Mouse (Mus musculus): ENCODE results near the gene Scn1b. TPM values are rescaled to one million over a fixed set of nuclear protein-coding genes. Genes with fewer than 3 reads are reported as not detected.

Scn1b gene
- total and polyA plus RNA-seq, 3 experiments, result 0.30 TPM; not detected in 2

DNA sequence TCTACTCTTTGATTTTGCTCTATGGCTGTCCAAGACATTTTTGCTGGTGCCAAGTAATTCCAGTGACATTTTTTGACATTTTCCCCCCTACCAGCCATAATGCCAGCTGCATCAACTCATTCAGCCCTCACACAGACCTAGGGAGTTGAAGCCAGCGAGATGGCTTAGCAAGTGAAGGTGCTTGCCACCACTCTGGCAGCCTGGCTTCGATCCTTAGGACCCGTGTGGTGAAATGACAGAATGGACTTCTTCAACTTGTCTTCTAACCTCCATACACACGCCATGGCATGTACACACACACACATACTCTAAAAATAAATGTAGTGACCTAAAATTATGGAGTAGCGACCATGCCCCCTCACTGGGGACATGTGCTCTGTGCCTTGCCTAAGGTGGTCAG is 2.4 kb downstream of the Scn1b start:
- DNase-seq (ENCODE audit: extremely low read depth), result no peak
- Histone ChIP-seq H3K4me1 (ENCODE audit: control insufficient read depth in 1 of 2, insufficient read depth in 2 of 2) (peaks cover 4 to 16% of the 10 kb centered on the region in 2 experiments; a peak in 3 of 4 replicates), H3K79me2 (replicated peaks; ENCODE audit: control insufficient read depth, extremely low read depth, insufficient read depth, poor library complexity, severe bottlenecking) (no peaks in the 10 kb centered on the region), H3K27me3 (replicated peaks) (no peaks in the 10 kb centered on the region), H3K9ac (ENCODE audit: insufficient read depth, low read depth) (no peak overlapping the region), H3K4me3 (replicated peaks in 1 of 3; ENCODE audit: low read depth in 2 of 3, low read length in 2 of 3, poor library complexity in 1 of 3) (no peak overlapping the region), H3K36me3 (replicated peaks in 1 of 2; ENCODE audit: control insufficient read depth in 1 of 2, insufficient read depth in 1 of 2, low read length in 1 of 2) (peaks cover 13 to 22% of the 10 kb centered on the region in 2 experiments), H3K27ac (ENCODE audit: insufficient read depth, low read depth) (no peak overlapping the region), H3K9me3 (replicated peaks; ENCODE audit: low read length) (peaks cover 6% of the 10 kb centered on the region), H3K4me2 (ENCODE audit: insufficient read depth, low read depth, poor library complexity, severe bottlenecking) (no peak overlapping the region)
- in situ Hi-C loops (cut with MboI; ENCODE audit: low pct_ligation_motif_present, low pct_unique_long_range_greater_than_20kb, low sequenced_read_pairs) (no loop called here), dilution Hi-C loops (cut with MboI; ENCODE audit: extremely low pct_ligation_motif_present, extremely low pct_unique_long_range_greater_than_20kb, low sequenced_read_pairs) (no loop called here)
- peak; percentile 62; the same call in 1 of the 2 replicates for TF ChIP-seq ZNF384 (IDR thresholded peaks at IDR 0.05; ENCODE audit: low read depth, low read length)
- TF ChIP-seq MAX (IDR thresholded peaks at IDR 0.05; ENCODE audit: low read length), result no peak

DNA sequence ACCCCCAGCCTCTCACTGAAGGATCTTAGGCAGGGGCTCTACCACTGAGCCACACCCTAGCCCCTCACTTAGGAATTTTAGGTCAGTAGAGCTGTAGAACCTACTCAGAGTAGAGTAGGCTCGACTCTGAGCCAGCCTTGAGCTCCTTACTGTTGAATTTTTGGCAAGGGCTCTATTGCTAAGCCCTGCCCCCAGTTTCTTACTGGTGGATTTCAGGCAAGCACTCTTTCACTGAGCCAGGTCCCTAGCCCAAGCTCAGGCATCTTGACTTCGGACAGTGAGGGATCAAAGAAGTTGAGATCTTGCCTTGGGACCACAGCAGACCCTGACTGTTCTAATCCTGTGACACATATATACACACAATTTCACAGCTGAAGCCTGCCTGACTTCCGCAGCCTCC is 3.1 kb downstream of the Scn1b start:
- Histone ChIP-seq H3K9ac (ENCODE audit: insufficient read depth, low read depth) (no peak overlapping the region), H3K27me3 (replicated peaks) (no peaks in the 10 kb centered on the region), H3K4me1 (ENCODE audit: control insufficient read depth in 1 of 2, insufficient read depth in 2 of 2) (peaks cover 4 to 16% of the 10 kb centered on the region in 2 experiments; a peak in 3 of 4 replicates), H3K9me3 (replicated peaks; ENCODE audit: low read length) (peaks cover 6% of the 10 kb centered on the region), H3K27ac (ENCODE audit: insufficient read depth, low read depth) (no peak overlapping the region), H3K36me3 (replicated peaks in 1 of 2; ENCODE audit: control insufficient read depth in 1 of 2, insufficient read depth in 1 of 2, low read length in 1 of 2) (peaks cover 8 to 15% of the 10 kb centered on the region in 2 experiments), H3K79me2 (replicated peaks; ENCODE audit: control insufficient read depth, extremely low read depth, insufficient read depth, poor library complexity, severe bottlenecking) (no peaks in the 10 kb centered on the region), H3K4me3 (replicated peaks in 1 of 3; ENCODE audit: low read depth in 2 of 3, low read length in 2 of 3, poor library complexity in 1 of 3) (no peak overlapping the region), H3K4me2 (ENCODE audit: insufficient read depth, low read depth, poor library complexity, severe bottlenecking) (no peak overlapping the region)
- dilution Hi-C loops (cut with MboI; ENCODE audit: extremely low pct_ligation_motif_present, extremely low pct_unique_long_range_greater_than_20kb, low sequenced_read_pairs), result no loop called here
- in situ Hi-C loops (cut with MboI; ENCODE audit: low pct_ligation_motif_present, low pct_unique_long_range_greater_than_20kb, low sequenced_read_pairs), result no loop called here
- no peak for DNase-seq (ENCODE audit: extremely low read depth)
- TF ChIP-seq MXI1 (IDR thresholded peaks at IDR 0.05; ENCODE audit: low read depth, low read length), result no peak
- no peak for TF ChIP-seq MYC (IDR thresholded peaks at IDR 0.05; ENCODE audit: low read depth, low read length)
- TF ChIP-seq KAT2A (IDR thresholded peaks at IDR 0.05; ENCODE audit: insufficient replicate concordance, low read length), result no peak
- no peak for TF ChIP-seq TCF12 (IDR thresholded peaks at IDR 0.05; ENCODE audit: low read depth, low read length)
- no peak for TF ChIP-seq E2F4 (IDR thresholded peaks at IDR 0.05; ENCODE audit: insufficient replicate concordance, low read depth, low read length)
- no peak for TF ChIP-seq NELFE (IDR thresholded peaks at IDR 0.05; ENCODE audit: low read depth, low read length)
- TF ChIP-seq SIN3A (IDR thresholded peaks at IDR 0.05; ENCODE audit: low read length), result no peak
- no peak for TF ChIP-seq RCOR1 (conservative IDR thresholded peaks at IDR 0.05; ENCODE audit: low read depth, low read length)
- no peak for TF ChIP-seq GABPA (IDR thresholded peaks at IDR 0.05; ENCODE audit: insufficient replicate concordance, low read depth, low read length)
- no peak for TF ChIP-seq TBP (conservative IDR thresholded peaks at IDR 0.05; ENCODE audit: low read depth, low read length)
- no peak for TF ChIP-seq IRF4 (IDR thresholded peaks at IDR 0.05; ENCODE audit: low read depth, low read length)
- TF ChIP-seq CTCF (conservative IDR thresholded peaks at IDR 0.05 in 1 of 2, IDR thresholded peaks at IDR 0.05 in 1 of 2; ENCODE audit: low read depth in 2 of 2, low read length in 2 of 2), result no peak
- no peak for TF ChIP-seq CHD1 (IDR thresholded peaks at IDR 0.05; ENCODE audit: low read depth, low read length)
- no peak for TF ChIP-seq JUN (IDR thresholded peaks at IDR 0.05; ENCODE audit: insufficient read depth, low read depth, low read length)
- TF ChIP-seq ZNF384 (IDR thresholded peaks at IDR 0.05; ENCODE audit: low read depth, low read length), result no peak
- TF ChIP-seq ETS1 (conservative IDR thresholded peaks at IDR 0.05; ENCODE audit: low read depth, low read length), result no peak
- no peak for TF ChIP-seq ZMIZ1 (IDR thresholded peaks at IDR 0.05; ENCODE audit: low read depth, low read length)
